Mouse (Mus musculus): Measurements from ENCODE around the gene 4930467E23Rik. TPM values are rescaled to one million over a fixed set of nuclear protein-coding genes. Genes with fewer than 3 reads are reported as not detected.
A peak's percentile ranks its signal among the peaks of the same experiment; 100 is the strongest.
"Not testable (repeated sequence)": the region's sequence is repeated elsewhere in the genome, so short reads cannot be mapped to it uniquely, and the experiment has no call there.

Gene 4930467E23Rik
- polyA plus RNA-seq, 1 experiment from 2014 or later = not detected

GRCm38 (mm10) chr8:19702276-19702675 is 27.1 kb upstream of the 4930467E23Rik start:
- not testable (repeated sequence) for DNase-seq; H3K9ac ChIP-seq (replicated peaks); ATAC-seq; H3K36me3 ChIP-seq (replicated peaks; ENCODE audit: insufficient read depth, low read length); H3K9me3 ChIP-seq (ENCODE audit: low read length); H3K27me3 ChIP-seq (ENCODE audit: insufficient read depth, low read length); H3K4me3 ChIP-seq (ENCODE audit: low read depth, low read length); H3K27ac ChIP-seq (ENCODE audit: low read depth); H3K4me1 ChIP-seq (ENCODE audit: insufficient read depth); H3K4me2 ChIP-seq (ENCODE audit: low read depth, low read length)
- WGBS (ENCODE audit: insufficient replicate concordance) = 48% methylated on average over 2 of the region's 2 CpGs

GRCm38 (mm10) chr8:19702972-19703709 is 26.2 kb upstream of the 4930467E23Rik start:
- ATAC-seq; H3K27me3 ChIP-seq (ENCODE audit: insufficient read depth, low read length); H3K9ac ChIP-seq (replicated peaks); H3K4me2 ChIP-seq (ENCODE audit: low read depth, low read length); H3K4me1 ChIP-seq (ENCODE audit: insufficient read depth); H3K4me3 ChIP-seq (ENCODE audit: low read depth, low read length); H3K9me3 ChIP-seq (ENCODE audit: low read length); H3K27ac ChIP-seq (ENCODE audit: low read depth); H3K36me3 ChIP-seq (replicated peaks; ENCODE audit: insufficient read depth, low read length): not testable (repeated sequence)
- WGBS (ENCODE audit: insufficient replicate concordance) = 37% methylated on average over 13 of the region's 13 CpGs
- peak; percentile 74 for DNase-seq
- peak; percentile 58 for TF ChIP-seq CTCF (IDR thresholded peaks at IDR 0.05; ENCODE audit: low read depth)

- not testable (repeated sequence) for DNase-seq; H3K9me3 ChIP-seq (ENCODE audit: low read length); H3K36me3 ChIP-seq (replicated peaks; ENCODE audit: insufficient read depth, low read length); H3K9ac ChIP-seq (replicated peaks); H3K4me2 ChIP-seq (ENCODE audit: low read depth, low read length); H3K27me3 ChIP-seq (ENCODE audit: insufficient read depth, low read length); H3K27ac ChIP-seq (ENCODE audit: low read depth); ATAC-seq; H3K4me1 ChIP-seq (ENCODE audit: insufficient read depth); H3K4me3 ChIP-seq (ENCODE audit: low read depth, low read length)
Measured at GRCm38 (mm10) chr8:19703906-19704305, 25.5 kb upstream of the 4930467E23Rik start.

- ATAC-seq = not testable (repeated sequence)
- no CpG with 5 or more reads among the region's 4 CpGs for WGBS (ENCODE audit: insufficient replicate concordance)
Measured at GRCm38 (mm10) chr8:19704441-19705215, 24.7 kb upstream of the 4930467E23Rik start.

GRCm38 (mm10) chr8:19705216-19705600 is 24.2 kb upstream of the 4930467E23Rik start:
- H3K36me3 ChIP-seq (replicated peaks; ENCODE audit: insufficient read depth, low read length); H3K27ac ChIP-seq (ENCODE audit: low read depth); H3K9me3 ChIP-seq (ENCODE audit: low read length); H3K9ac ChIP-seq (replicated peaks); ATAC-seq; H3K27me3 ChIP-seq (ENCODE audit: insufficient read depth, low read length); H3K4me3 ChIP-seq (ENCODE audit: low read depth, low read length); H3K4me2 ChIP-seq (ENCODE audit: low read depth, low read length); H3K4me1 ChIP-seq (ENCODE audit: insufficient read depth); DNase-seq: not testable (repeated sequence)
- 71% methylated on average over 9 of the region's 9 CpGs for WGBS (ENCODE audit: insufficient replicate concordance)

More at GRCm38 (mm10) chr8:19704441-19705215, 24.7 kb upstream of the 4930467E23Rik start:
- DNase-seq; H3K9me3 ChIP-seq (ENCODE audit: low read length); H3K4me3 ChIP-seq (ENCODE audit: low read depth, low read length); H3K9ac ChIP-seq (replicated peaks); H3K36me3 ChIP-seq (replicated peaks; ENCODE audit: insufficient read depth, low read length); H3K4me1 ChIP-seq (ENCODE audit: insufficient read depth); H3K27ac ChIP-seq (ENCODE audit: low read depth); H3K27me3 ChIP-seq (ENCODE audit: insufficient read depth, low read length); H3K4me2 ChIP-seq (ENCODE audit: low read depth, low read length): not testable (repeated sequence)

- H3K36me3 ChIP-seq (replicated peaks; ENCODE audit: insufficient read depth, low read length); H3K9me3 ChIP-seq (ENCODE audit: low read length); H3K4me3 ChIP-seq (ENCODE audit: low read depth, low read length); H3K9ac ChIP-seq (replicated peaks); ATAC-seq; H3K4me2 ChIP-seq (ENCODE audit: low read depth, low read length); H3K27ac ChIP-seq (ENCODE audit: low read depth); DNase-seq; H3K4me1 ChIP-seq (ENCODE audit: insufficient read depth); H3K27me3 ChIP-seq (ENCODE audit: insufficient read depth, low read length): not testable (repeated sequence)
- WGBS (ENCODE audit: insufficient replicate concordance) = 68% methylated on average over 4 of the region's 4 CpGs
Measured at GRCm38 (mm10) chr8:19706101-19706725, 23.2 kb upstream of the 4930467E23Rik start.
